Mouse (Mus musculus) midbrain, embryonic 16.5 days (tissue): ENCODE measurements at regions not wholly inside any gene's neighbourhood (a gene's known extent, or its start where the extent isn't known, plus 50 kb on each side); places are given as distances from the start of the nearest gene placed in this dataset.

Experiments
- ATAC-seq: fragments of 200-750 bp; cut with Nextera tagmentation; 2 replicates; pipeline ENCODE4 v1.8.0; 2017; ENCODE audit warnings: moderate TSS enrichment
- H3K27ac ChIP-seq: fragments of 300-500 bp; sonication (generic); 2 replicates; pipeline ENCODE4 v1.5.1; 2014; ENCODE audit warnings: mild to moderate bottlenecking, low read length, mixed read lengths
- H3K27me3 ChIP-seq: fragments of 300-500 bp; sonication (generic); 2 replicates; pipeline ENCODE4 v1.6.1; 2014; ENCODE audit warnings: low read depth, low read length, mixed read lengths; ENCODE audit not compliant: control insufficient read depth, insufficient read depth
- H3K36me3 ChIP-seq: fragments of 300-500 bp; sonication (generic); 2 replicates; pipeline ENCODE4 v1.6.1; 2014; ENCODE audit warnings: mild to moderate bottlenecking, low read length, moderate library complexity, mixed read lengths; ENCODE audit not compliant: control insufficient read depth, insufficient read depth
- H3K4me1 ChIP-seq: fragments of 300-500 bp; sonication (generic); 2 replicates; pipeline ENCODE4 v1.6.1; 2014; ENCODE audit warnings: mild to moderate bottlenecking, low read length, mixed read lengths; ENCODE audit not compliant: control insufficient read depth, insufficient read depth
- H3K4me2 ChIP-seq: fragments of 300-500 bp; sonication (generic); 2 replicates; pipeline ENCODE4 v1.6.1; 2014; ENCODE audit warnings: mild to moderate bottlenecking, low read length, mixed read lengths
- H3K4me3 ChIP-seq: fragments of 300-500 bp; sonication (generic); 2 replicates; pipeline ENCODE4 v1.5.1; 2014; ENCODE audit warnings: low read depth, mild to moderate bottlenecking, low read length, moderate library complexity, mixed read lengths
- H3K9ac ChIP-seq: fragments of 300-500 bp; sonication (generic); 2 replicates; pipeline ENCODE4 v1.6.1; 2014; ENCODE audit warnings: low read depth, low read length, mixed read lengths
- H3K9me3 ChIP-seq: fragments of 300-500 bp; sonication (generic); replicated peaks from 2 replicates; pipeline ENCODE4 v1.6.1; 2014; ENCODE audit warnings: mild to moderate bottlenecking, low read length, mixed read lengths; ENCODE audit not compliant: control insufficient read depth, poor library complexity, severe bottlenecking
- WGBS: fragments of 180-500 bp; shearing (Covaris S2); extraction: QIAGEN DNeasy Blood & Tissue Kit; methylation state at CpG from one replicate; pipeline ENCODE4 v1.1.7; 2014; 5-methylcytosine and 5-hydroxymethylcytosine counted together

GRCm38 (mm10) chr1:183940706-183941105, 72.4 kb upstream of the Dusp10 start:
- Histone ChIP-seq H3K9me3 (no peaks in the 10 kb centered on the region), H3K4me2 (no peak overlapping the region), H3K27me3 (no peaks in the 10 kb centered on the region), H3K4me3 (no peak overlapping the region), H3K27ac (no peak overlapping the region), H3K4me1 (no peaks in the 10 kb centered on the region), H3K9ac (no peak overlapping the region), H3K36me3 (no peaks in the 10 kb centered on the region)
- ATAC-seq: no peak
- WGBS: 95% methylated on average over 2 of the region's 2 CpGs

GRCm38 (mm10) chr1:183946241-183946640, 66.9 kb upstream of the Dusp10 start:
- no peaks in the 10 kb centered on the region for H3K9me3 ChIP-seq
- ATAC-seq: no peak
- no peak overlapping the region for H3K4me3 ChIP-seq
- H3K4me1 ChIP-seq: no peaks in the 10 kb centered on the region
- H3K4me2 ChIP-seq: no peak overlapping the region
- H3K27me3 ChIP-seq: no peaks in the 10 kb centered on the region
- H3K9ac ChIP-seq: no peak overlapping the region
- WGBS: 91% methylated on average over 8 of the region's 8 CpGs
- H3K36me3 ChIP-seq: no peaks in the 10 kb centered on the region
- H3K27ac ChIP-seq: no peak overlapping the region

- no peak for ATAC-seq
- no peaks in the 10 kb centered on the region for H3K9me3 ChIP-seq
- H3K9ac ChIP-seq: no peak overlapping the region
- no peaks in the 10 kb centered on the region for H3K36me3 ChIP-seq
- no peaks in the 10 kb centered on the region for H3K27me3 ChIP-seq
- WGBS: 85% methylated on average over 5 of the region's 5 CpGs
- no peak overlapping the region for H3K4me2 ChIP-seq
- no peak overlapping the region for H3K4me3 ChIP-seq
- H3K4me1 ChIP-seq: no peaks in the 10 kb centered on the region
- no peak overlapping the region for H3K27ac ChIP-seq
These were observed 66.0 kb upstream of the Dusp10 start for GRCm38 (mm10) chr1:183947066-183947465.

GRCm38 (mm10) chr1:183949205-183949604, 63.9 kb upstream of the Dusp10 start:
- no peak overlapping the region for H3K4me2 ChIP-seq
- no peak overlapping the region for H3K4me3 ChIP-seq
- H3K36me3 ChIP-seq: no peaks in the 10 kb centered on the region
- no peak overlapping the region for H3K9ac ChIP-seq
- ATAC-seq: no peak
- 88% methylated on average over 4 of the region's 4 CpGs for WGBS
- no peak overlapping the region for H3K27ac ChIP-seq
- no peaks in the 10 kb centered on the region for H3K27me3 ChIP-seq
- H3K9me3 ChIP-seq: no peaks in the 10 kb centered on the region
- no peaks in the 10 kb centered on the region for H3K4me1 ChIP-seq

- Histone ChIP-seq H3K9ac (no peak overlapping the region), H3K9me3 (no peaks in the 10 kb centered on the region), H3K4me1 (no peaks in the 10 kb centered on the region), H3K36me3 (no peaks in the 10 kb centered on the region), H3K27me3 (no peaks in the 10 kb centered on the region), H3K4me3 (no peak overlapping the region), H3K4me2 (no peak overlapping the region), H3K27ac (no peak overlapping the region)
- 92% methylated on average over 2 of the region's 2 CpGs for WGBS
- ATAC-seq: no peak
These were observed 59.0 kb upstream of the Dusp10 start for GRCm38 (mm10) chr1:183954086-183954485.

GRCm38 (mm10) chr1:183956391-183956790, 56.7 kb upstream of the Dusp10 start:
- no peaks in the 10 kb centered on the region for H3K27me3 ChIP-seq
- WGBS: 83% methylated on average over 3 of the region's 3 CpGs
- no peaks in the 10 kb centered on the region for H3K4me1 ChIP-seq
- H3K9ac ChIP-seq: no peak overlapping the region
- no peak overlapping the region for H3K4me2 ChIP-seq
- ATAC-seq: no peak
- H3K4me3 ChIP-seq: no peak overlapping the region
- no peak overlapping the region for H3K27ac ChIP-seq
- no peaks in the 10 kb centered on the region for H3K36me3 ChIP-seq
- no peaks in the 10 kb centered on the region for H3K9me3 ChIP-seq

- no peak overlapping the region for H3K4me2 ChIP-seq
- H3K4me3 ChIP-seq: no peak overlapping the region
- no peak overlapping the region for H3K27ac ChIP-seq
- H3K9me3 ChIP-seq: no peaks in the 10 kb centered on the region
- 85% methylated on average over 2 of the region's 2 CpGs for WGBS
- no peaks in the 10 kb centered on the region for H3K4me1 ChIP-seq
- no peak for ATAC-seq
- no peak overlapping the region for H3K9ac ChIP-seq
- H3K36me3 ChIP-seq: no peaks in the 10 kb centered on the region
- no peaks in the 10 kb centered on the region for H3K27me3 ChIP-seq
These were observed 51.7 kb upstream of the Dusp10 start for GRCm38 (mm10) chr1:183961383-183961782.

GRCm38 (mm10) chr1:183962486-183962885, 50.6 kb upstream of the Dusp10 start:
- no peak overlapping the region for H3K9ac ChIP-seq
- H3K36me3 ChIP-seq: no peaks in the 10 kb centered on the region
- H3K4me2 ChIP-seq: no peak overlapping the region
- no peaks in the 10 kb centered on the region for H3K27me3 ChIP-seq
- H3K27ac ChIP-seq: no peak overlapping the region
- H3K4me1 ChIP-seq: no peaks in the 10 kb centered on the region
- no peak overlapping the region for H3K4me3 ChIP-seq
- no peak for ATAC-seq
- 83% methylated on average over 2 of the region's 2 CpGs for WGBS
- H3K9me3 ChIP-seq: no peaks in the 10 kb centered on the region

GRCm38 (mm10) chr1:183963286-183963685, 49.8 kb upstream of the Dusp10 start:
- Histone ChIP-seq H3K27ac (no peak overlapping the region), H3K27me3 (no peaks in the 10 kb centered on the region), H3K9me3 (no peaks in the 10 kb centered on the region), H3K4me3 (no peak overlapping the region), H3K4me2 (no peak overlapping the region), H3K9ac (no peak overlapping the region), H3K36me3 (no peaks in the 10 kb centered on the region), H3K4me1 (no peaks in the 10 kb centered on the region)
- 92% methylated on average over 4 of the region's 4 CpGs for WGBS
- no peak for ATAC-seq
